Mouse (Mus musculus) gastrocnemius, postnatal 36 days (tissue): ENCODE results near the gene 9330182L06Rik. TPM values are rescaled to one million over a fixed set of nuclear protein-coding genes. Genes with fewer than 3 reads are reported as not detected.

Source experiments
- DNase-seq, 2 experiments: peaks; one replicate each; pipeline ENCODE4 v3.0.0; 2022
- intact Hi-C: fragments of 180-260 bp; cut with DNase I; formaldehyde crosslinking; loops from one replicate; pipeline ENCODE4 v1.15.1; 2025
- microRNA-seq, 2 experiments: library from miRNA; unstranded; fragments of <30 nt; microRNA quantifications; one replicate each; pipeline ENCODE4 v1.2.0; 2021
- total RNA-seq, 2 experiments: library from RNA; stranded (reverse); gene quantifications; 2 replicates each; pipeline ENCODE4 v1.2.3; 2021

The 9330182L06Rik gene
- total RNA-seq, 2 experiments from 2014 or later, result 0.25 TPM; not detected in 1

DNA sequence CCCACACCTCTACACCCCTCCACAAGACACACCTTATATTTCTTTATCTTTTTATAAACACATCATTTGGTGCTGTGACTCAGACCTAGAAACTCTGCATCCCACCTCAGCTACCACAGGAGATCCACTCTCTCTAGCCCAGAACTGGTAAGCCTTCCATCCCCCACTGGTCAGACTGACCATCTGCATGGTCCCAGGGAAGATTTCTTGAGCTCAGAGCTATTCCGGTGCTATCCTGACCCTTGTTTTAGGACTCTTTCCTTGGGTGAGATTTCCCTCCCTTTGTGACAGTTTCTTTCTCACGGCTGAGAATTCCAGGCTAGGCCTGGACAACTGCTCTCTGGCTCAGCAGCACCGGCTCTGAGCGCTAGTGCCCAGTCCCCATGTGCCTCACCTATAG is 231.3 kb downstream of the 9330182L06Rik start:
- no peak for DNase-seq
- intact Hi-C loops, result no loop called here

DNA sequence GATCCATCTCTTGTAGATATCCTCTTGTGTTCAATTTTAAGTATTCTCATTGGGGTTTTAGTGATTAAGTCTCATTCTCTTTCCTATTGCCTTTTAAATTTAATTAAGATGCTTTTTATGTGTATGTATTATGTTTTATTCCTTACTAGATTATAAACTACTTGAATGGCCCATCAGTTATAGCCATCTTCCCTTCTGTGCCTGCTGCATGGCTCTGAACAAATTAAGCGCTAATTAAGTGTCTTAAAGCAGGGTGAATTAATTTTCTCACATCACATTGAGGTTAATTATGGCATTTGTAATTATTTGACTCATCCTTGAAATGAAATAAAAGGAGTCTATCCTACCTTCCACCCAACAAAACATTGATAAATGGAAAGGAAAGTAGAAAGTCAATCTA is 245.1 kb downstream of the 9330182L06Rik start:
- intact Hi-C loops, result no loop called here
- no peak for DNase-seq

DNA sequence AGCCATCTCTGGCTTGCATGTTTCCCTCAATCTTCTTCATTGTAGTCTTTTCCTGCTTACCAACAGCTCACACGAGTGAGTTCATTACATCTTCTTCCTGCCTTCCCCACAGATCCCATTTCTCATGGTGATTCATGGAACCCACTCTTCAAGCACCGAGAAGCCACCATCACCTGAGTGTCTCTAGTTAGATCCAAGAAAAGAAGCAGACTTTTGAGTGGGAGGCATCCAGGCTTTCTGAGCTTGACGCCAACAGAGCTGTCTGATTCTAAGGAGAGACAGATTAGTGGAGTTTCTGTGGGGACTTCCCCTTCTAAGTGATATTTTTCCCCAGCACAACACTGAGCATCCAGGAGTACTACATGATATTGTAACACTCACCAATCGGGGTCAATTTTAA is 259.6 kb downstream of the 9330182L06Rik start:
- intact Hi-C loops, result no loop called here
- DNase-seq, result no peak

Small RNA genes lying within 50 kb of the gene (microRNA-seq; reads per million reads assigned to microRNA genes)
- gene Mir879, result 0 to 0.74 reads per million in 2 experiments

Other genes starting within 250 kb of the 9330182L06Rik start
- gene Tmem243, start 165.4 kb upstream of the 9330182L06Rik start, total RNA-seq, result 1 to 10 TPM; 5.6 to 8.8 TPM
- 1 to 10 TPM; 7.0 to 7.2 TPM for gene Dmtf1, start 104.3 kb upstream of the 9330182L06Rik start, total RNA-seq